Mouse (Mus musculus) erythroid progenitor cell, adult 5-6 weeks (primary cell): ENCODE data around the gene Ubox5. TPM values are rescaled to one million over a fixed set of nuclear protein-coding genes. Genes with fewer than 3 reads are reported as not detected.

Source experiments
- ATAC-seq: replicated peaks from 2 replicates; pipeline ENCODE4 v1.8.0; 2016; ENCODE audit warnings: moderate number of reproducible peaks, mild to moderate bottlenecking, moderate TSS enrichment, inconsistent platforms; ENCODE audit not compliant: poor library complexity, low FRiP score, severe bottlenecking
- total RNA-seq, 2 experiments: library from RNA; stranded (forward) in 1 of 2; stranded (reverse) in 1 of 2; fragments of 150-400 nt in 1 of 2; fragments of 186-747, 209-891 nt in 1 of 2; gene quantifications; 2 replicates each; pipeline versions ENCODE4 v1.2.3 to v1.2.4; 2015 to 2017; ENCODE audit warnings: low replicate concordance in 2 of 2

Ubox5 gene
- total RNA-seq, 2 experiments from 2014 or later: 0.61 to 5.0 TPM

DNA sequence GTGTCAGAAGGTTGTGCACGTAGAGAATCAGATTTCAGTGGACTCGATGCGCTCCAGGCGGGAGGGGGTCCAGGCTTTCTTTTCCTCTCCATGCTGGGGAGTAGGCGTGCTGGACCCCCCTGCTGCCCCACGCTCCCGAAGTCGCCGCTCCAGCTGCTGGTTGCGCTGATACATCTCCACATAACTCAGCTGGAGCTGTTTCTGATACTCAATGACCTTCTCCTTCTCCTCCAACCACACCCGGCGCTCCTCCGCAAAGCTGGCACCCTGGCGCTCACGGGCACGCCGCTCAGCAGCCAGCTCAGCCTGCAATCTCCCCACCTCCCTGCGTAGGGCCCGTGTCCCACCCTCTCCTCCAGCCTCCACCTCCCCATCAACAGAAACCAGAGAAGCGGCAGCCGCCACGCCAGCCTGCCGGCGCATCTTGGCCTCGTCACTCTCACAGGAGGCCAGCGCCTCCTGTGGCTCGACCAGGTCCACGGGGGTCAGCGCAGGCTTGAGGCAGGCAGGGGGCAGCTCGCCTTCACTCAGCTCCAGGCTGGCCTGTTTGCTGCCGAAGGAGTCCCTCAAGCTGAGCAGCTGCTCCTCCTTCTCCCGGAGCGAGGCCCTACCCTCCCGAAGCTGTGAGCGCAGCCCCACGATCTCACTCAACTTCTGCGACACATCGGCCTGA, 5.0 kb upstream of the Ubox5 start:
- 0 out of 2 replicates have a peak, but pooled peaks have one; percentile 21 for ATAC-seq

DNA sequence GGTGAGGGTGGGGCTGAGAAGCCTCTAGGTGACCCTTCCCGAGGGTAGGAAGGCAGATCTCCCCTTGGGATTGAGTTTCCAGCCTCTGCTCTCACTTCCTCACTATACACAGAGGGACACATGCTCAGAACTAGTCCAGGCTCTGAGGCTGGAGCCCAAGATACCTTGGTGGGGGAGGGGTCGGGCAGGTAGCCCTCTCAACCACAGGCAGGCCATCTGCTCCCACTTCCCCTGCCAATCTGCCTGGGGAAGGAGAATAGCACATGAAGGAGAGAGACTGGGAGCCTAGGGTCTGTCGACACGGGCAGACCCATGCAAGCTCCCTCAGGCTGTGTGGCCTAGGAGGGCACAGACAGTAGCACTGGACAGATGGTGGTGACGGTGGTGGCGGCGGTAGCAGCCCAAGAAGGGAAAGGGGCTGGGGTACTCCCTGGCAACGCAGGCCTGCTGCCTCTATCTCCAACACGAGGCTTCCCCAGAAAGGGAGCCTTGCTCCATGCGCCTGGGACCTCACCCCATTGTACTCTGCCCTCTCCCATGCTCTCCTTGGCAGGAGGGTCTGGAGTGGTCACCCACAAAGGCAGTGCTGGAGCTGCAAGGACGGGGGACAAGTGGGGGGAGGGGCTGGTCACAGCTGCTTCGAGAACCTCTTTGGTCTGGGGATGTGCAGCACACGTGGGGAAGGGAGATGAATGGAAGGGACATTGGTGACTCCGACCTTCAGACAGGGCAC, 4.3 kb upstream of the Ubox5 start:
- no peak for ATAC-seq

DNA sequence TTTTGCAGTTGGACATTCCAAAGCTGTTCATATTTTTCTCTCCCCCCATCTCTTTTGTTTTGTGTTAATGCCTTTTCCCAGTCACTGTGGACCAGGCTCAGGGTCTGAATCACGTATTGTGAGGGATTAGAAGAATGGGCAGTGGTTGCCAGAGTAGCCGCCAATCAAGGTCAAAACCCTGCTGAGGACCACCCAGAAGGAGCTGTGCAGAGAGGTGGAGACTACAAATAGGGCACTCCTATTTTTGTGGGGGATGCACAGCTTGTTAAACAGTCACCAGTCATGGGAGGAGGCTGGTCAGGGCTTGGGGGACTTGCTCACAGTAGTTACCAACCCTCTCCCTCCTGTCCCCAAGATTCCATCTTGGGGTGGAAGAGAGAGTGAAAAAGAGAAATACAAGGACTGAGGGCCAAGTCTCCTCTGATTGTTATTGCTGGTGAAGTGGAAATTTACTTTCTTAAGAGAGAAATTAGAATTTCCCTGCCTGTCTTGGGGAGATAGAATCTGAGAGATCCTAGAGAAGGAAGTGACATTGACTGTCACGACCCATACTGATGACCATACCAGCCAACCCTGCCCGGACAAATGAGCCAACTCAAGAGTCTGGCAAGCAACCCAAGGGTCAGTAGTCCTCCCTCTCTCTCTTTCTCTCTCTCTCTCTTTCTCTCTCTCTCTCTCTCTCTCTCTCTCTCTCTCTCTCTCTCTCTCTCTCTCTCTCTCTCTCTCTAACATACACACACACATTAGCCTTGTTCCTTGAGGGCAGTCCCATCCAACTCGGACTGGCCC, 3.2 kb upstream of the Ubox5 start:
- no peak for ATAC-seq

DNA sequence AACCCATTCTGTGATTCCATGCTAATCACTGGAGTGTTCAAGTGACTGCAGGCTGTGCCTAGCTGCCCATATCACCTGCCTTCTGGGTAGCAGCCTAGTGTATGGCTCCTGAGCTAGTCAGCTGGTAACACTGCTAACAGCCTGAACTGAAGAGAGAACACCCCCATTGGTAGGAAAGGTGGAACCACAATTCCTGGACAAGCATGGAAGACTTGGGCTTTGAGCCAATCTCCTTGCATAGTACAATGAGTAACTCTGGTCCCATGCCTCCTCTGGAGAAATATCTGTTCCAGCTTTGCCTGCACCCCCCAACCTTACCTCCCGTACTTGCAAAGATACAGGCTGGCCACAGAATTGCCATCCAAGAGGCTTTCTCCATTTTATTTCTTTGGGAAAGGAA, 2.6 kb upstream of the Ubox5 start:
- ATAC-seq: no peak

DNA sequence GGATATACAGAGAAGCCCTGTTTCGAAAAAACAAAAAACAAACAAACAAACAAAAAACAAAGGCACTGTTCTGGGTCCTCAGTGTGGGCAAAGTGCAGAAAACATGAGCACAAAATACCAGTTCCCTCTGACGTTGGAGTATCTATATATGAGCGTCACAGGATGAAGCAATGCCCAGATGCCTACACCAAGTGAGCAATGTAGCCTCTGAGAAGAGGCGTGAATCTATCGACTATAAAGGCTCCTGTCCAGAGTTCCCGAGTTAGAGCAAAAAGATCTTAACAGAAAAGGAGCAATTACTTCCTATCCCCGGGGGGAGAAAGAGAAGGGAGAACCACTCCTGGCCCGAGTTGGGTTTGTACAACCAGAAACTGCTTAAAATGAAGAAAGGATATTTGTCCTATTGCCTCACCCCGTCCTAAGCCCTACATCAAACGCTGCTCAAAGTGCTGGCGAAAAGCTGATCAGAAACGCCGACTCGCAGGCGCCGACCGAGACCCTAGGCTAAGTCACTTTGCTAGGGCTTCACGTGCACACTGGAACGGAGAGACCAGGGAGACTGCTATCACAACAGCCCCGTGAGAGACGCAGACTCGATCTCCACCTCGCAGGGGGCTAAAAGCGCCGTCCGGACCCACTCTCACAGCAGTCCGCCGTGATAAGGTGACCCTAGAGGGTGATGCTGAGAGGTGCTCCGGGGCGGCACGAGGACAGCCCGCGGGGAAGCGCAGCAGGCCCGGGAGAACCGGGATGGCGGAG, 579 bp downstream of the Ubox5 start:
- peak; percentile 64 for ATAC-seq

DNA sequence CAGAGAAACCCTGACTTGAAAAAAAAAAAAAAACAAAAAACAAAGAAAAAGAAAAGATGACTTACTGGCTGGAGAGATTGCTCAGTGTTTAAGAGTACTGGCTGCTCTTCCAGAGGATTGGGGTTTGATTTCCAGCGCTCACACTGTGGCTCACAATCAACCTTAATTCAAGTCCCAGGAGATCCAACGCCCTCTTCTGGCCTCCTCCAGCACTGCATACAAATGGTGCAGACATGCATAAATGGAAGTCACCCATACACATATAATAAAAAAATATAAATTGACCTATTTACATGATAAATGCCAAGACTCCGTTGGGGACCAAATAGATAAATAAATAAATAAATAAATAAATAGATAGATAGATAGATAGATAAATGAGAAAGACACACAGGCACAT, 1.4 kb downstream of the Ubox5 start:
- ATAC-seq: no peak

DNA sequence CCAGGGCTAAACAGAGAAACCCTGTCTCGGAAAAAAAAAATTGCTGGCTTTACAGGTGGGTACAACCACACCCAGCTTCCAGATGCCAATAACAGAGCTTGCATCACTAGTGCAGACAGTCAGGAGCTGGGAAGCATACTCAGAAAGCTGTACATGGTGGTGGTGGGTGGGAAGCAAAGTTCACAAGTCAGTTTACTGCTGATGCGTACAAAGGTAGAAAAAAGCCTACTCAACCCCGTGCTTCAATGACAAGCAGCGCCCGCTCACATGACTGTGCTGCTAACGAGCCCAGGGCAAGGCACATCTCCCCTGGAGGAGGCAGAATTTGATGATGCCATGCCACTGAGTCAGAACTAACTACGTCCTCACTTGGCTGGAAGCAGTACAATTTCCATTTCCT, 10.9 kb downstream of the Ubox5 start:
- ATAC-seq: no peak

DNA sequence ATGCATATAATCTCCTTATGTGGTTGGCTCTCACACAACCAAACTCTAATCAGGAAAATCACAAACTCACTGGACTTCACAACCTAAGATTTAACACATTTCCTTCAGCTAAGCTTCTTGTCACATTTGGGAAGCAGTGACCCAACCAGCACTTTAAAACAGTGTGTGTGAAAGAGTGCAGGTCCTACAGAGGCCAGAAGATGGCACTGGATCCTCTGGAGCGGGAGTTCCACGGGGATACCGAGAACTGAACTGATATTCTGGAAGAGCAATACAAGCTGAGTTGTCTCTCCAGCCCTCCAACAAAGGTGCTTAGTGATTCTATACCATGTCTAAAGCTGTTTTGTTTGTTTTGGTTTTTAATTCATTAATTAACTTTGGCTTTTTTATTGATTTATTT, 16.7 kb downstream of the Ubox5 start:
- ATAC-seq: no peak

DNA sequence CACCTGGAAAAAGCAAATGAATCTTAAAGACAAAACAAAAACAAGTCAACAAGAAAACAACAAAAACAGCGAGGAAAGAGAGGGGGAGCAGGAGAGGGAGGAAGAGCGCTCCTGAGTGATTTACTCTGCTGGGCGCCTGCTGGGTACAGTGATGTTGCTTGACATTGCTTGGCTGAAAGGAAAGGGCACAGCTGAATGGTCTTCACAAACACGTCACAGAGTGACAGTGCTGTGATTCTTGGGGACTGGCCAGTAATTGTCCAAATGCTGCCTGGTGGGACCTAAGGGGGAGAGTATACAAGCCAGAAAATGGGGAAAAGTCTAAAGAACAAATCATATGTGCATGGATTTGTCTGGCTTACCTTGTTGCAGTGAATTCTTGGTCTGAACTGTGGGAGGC, 27.6 kb downstream of the Ubox5 start:
- ATAC-seq: no peak

DNA sequence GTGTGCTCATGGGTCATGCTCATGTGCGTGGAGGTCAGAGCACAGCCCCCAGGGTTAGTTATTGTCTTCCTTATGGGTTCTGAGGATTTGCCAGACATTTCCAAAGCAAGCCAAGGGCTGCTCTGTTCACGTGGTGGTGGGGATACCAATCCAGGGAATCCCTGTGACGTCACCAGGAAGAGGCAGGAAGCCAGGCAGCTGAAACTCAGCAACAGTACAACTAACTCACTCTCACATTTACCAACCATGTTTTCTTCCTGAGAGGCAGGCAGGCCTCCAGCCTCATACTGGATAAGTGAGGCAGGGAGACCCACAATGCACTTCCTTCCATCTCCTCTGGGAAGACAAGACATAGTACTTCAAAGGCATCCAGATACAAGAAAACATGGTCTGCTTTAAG, 31.4 kb downstream of the Ubox5 start:
- no peak for ATAC-seq

DNA sequence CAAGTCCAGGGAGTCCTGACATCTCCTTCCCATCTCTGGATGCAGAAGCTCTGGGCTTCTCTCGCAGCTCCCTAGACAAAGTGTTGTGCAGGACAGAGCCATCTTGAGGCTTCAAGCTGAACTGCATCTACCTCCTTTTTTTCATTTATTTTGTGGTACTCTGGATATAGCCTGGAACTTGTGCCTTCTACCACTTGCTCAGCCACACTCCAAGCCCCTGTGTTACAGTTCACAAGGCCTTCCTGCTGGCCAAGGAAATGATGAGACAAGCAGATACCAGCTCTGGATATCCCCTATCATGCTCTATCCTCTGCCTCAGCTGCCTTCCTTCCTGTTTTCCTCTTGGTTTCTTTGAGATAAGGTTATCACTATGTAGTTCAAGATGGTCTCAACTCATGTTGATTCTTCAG, 32.2 kb downstream of the Ubox5 start:
- 0 out of 2 replicates have a peak, but pooled peaks have one; percentile 40 for ATAC-seq

DNA sequence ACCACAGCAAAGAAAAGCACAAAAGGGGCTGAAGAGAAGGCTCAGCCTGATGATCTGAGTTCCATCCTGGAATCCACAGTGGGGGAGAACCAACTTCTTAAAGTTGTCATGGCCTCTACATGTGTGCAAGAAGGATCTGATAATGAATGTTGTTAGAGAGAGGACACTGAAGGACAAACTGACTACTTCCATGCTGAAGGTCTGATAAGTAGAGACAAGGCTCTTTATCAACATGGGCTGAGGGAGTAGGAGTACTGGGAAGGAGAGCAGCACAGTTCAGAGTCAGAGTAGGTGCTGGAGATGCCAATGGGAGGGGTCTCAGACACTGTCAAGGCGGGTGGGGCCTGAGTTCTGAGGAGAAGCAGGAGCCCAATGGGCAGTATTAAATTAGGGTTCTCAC, 34.2 kb downstream of the Ubox5 start:
- no peak for ATAC-seq

DNA sequence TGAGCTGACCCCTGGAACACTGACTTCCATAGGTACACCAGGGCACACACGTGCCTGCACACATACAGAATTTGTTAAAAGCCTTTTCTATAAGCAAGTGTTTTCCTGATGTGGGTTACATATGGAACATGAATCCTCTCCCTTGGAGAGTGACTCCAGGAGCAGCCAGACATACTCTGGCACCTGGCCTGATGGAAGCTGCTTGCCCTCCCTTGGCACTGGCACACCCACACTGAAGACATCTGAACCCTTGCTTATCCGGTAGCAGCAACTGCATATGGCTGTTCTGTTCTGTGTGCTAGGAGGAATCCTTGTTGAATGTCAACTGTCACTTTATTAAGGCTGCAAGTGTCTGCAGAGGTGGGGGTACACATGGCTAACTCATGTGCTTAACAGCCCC, 38.8 kb downstream of the Ubox5 start:
- ATAC-seq: no peak

DNA sequence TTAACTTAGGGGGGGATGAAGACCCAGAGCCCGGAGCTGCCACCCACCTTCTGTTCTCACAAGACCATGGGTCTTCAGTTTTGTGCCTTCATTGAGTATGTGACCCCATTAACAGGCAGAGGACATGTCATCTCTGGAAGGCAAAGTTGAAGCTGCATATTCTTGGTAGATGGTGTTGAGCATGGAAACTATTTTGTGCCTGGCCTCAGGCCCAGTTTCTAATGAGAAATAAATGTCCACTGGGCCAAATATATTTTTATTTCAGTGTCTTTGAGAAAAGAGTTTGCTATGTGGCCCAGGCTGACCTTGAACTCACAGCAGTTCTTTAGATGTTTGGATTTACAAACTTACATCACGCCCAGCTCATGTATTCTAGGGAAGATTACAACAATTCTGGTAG, 40.1 kb downstream of the Ubox5 start:
- ATAC-seq: no peak

DNA sequence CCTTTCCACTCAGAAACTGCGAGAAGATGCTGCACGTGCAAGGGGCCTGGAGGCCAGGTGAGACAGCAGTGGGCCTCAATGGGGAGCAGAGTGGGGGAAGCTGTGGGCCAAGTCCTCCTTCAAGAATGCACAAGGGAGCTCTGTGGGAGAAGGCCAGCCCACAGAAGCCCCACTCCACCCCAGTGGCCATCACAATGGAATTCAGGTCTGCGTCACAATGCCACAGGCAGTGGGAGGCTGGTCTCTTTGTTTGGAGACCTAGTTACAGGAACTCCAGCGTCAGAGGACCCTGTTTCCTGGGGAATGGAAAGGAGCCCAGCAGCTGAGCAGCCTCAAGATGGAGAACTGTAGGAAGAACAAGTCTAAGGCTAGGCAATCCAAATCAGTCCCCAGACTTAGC, 40.7 kb downstream of the Ubox5 start:
- no peak for ATAC-seq

DNA sequence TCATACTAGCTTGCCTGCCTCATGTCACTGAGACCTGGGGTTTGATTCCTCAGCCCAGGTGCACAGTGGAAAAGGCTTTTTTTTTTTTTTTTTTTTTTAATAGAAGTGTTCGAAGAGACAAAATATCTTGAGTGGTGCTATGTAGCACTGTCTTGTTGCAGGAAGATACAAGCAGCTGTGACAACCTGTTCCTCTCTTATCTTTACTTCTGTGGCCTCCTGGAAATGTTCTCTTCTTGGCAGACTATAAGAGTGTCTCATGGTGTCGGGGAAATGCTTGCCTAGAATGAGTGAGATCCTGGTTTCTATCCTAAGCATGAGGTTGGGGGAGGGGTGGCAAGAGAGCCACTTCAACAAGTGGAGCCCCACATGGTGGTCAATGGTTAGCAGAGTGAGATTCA, 41.5 kb downstream of the Ubox5 start:
- ATAC-seq: no peak

DNA sequence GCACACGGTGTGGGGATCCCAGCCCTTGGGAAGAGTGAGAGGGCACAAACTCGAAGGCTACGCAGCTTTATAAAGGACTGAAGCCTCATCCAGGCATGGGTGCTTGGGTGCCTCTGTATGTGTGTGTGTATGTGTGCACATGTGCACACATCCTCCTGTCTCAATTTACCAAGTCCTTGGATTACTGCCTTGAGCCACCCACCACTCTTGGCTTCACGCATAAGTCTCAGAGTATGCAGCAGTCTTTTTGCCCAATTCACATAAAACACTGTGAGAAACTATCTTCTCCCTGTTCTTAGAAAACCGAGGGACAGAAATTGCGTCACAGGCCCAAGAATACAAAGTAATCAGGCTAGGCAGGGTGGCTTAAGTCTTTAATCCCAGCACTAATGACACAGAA, 43.8 kb downstream of the Ubox5 start:
- no peak for ATAC-seq

DNA sequence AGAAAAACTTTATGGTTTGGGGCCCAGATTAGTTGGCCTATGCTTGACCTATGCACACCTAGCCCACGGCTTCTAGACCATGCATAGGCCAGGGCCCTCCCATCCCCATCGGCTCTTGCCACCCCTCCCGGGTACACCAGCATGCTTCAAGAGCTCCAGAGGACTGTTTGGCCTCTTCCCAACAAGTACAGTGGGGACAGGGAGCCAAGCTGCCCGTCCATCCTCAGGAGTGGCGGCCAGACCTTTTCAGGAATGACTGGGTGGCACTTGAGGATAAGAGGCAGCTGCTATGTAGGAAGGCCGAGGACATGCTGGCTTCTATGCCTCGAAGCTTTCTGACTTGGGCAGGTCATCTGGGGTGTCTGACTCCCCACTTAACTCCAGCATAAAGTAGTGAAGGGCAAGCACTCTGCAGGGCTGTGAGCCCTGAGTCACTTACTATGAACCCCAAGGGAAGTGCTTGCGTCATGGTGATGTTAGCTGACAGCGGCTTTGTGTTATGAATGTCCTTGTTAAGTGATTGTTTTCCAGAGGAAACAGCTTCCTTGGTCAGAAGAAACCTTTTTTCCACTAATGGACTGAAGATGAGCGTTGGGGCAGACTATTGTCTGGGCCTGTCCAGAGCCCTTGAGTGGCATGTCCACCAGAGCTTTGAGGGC, 45.8 kb downstream of the Ubox5 start:
- no peak for ATAC-seq

DNA sequence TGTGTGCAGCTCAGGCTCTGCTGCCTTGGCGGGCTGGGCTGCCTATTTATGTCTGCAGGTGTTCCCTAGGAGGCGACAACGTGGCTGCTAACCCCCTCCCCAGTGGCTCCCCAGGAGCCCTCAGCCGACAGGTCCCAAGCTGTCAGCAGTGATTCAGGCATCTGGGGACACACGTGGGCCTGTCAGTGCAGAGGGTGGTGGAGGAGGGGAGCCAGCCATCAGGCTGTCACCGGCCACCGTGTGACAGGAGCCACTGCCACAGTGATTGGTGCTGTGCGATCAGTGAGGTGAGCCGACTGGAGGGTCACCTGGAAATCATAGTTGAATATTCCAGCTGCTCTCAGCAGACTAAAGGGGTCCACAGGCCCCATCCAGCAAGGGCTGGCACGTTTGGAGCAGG, 47.3 kb downstream of the Ubox5 start, which contains the start of gene Avp:
TSS of gene Avp (minus strand) at position 3 of the 400 bp plus-strand sequence.
- ATAC-seq: no peak

DNA sequence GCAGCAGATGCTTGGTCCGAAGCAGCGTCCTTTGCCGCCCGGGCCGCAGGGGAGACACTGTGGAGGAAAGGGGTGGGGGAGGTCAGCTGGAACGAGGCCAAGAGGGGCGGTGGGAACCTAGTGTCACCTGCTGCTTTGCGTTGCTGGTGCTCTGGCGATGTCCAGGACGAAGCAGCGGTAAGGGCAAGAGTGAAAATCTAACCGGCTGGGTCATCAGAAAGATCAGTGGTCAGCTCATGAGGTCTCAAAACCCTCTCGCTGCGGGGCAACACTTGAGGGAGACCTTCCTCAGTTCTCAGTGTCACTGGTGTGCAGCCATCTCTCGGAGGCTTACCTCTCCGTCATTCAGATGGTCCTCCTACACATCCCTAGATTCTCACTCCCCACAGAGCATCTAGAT, 48.6 kb downstream of the Ubox5 start:
- ATAC-seq: no peak
